Mouse (Mus musculus): ENCODE measurements at regions not wholly inside any gene's neighbourhood (a gene's known extent, or its start where the extent isn't known, plus 50 kb on each side); places are given as distances from the start of the nearest gene placed in this dataset.
"Not testable (repeated sequence)": the region's sequence is repeated elsewhere in the genome, so short reads cannot be mapped to it uniquely, and the experiment has no call there.

GRCm38 (mm10) chr7:39729723-39730122 lies 212.2 kb downstream of the Zfp619 start:
- Histone ChIP-seq H3K27ac (ENCODE audit: insufficient read depth, low read length) (no peak overlapping the region), H3K4me3 (replicated peaks; ENCODE audit: insufficient read depth, low read depth, low read length) (no peak overlapping the region), H3K27me3 (ENCODE audit: control insufficient read depth, insufficient read depth, low read length) (no peaks in the 10 kb centered on the region), H3K4me1 (ENCODE audit: control insufficient read depth, insufficient read depth, low read length) (no peaks in the 10 kb centered on the region)
- TF ChIP-seq POLR2A (IDR thresholded peaks at IDR 0.05; ENCODE audit: borderline replicate concordance, insufficient read depth, low read length) (no peak), CTCF (IDR thresholded peaks at IDR 0.05; ENCODE audit: borderline replicate concordance, insufficient read depth, low read depth, low read length) (no peak)
- WGBS = 15% methylated on average over 3 of the region's 3 CpGs
- DNase-seq = no peak

- no peak overlapping the region for H3K4me3 ChIP-seq (replicated peaks; ENCODE audit: insufficient read depth, low read depth, low read length)
- no peak overlapping the region for H3K27ac ChIP-seq (ENCODE audit: insufficient read depth, low read length)
- 55% methylated on average over 1 of the region's 1 CpGs for WGBS
- H3K27me3 ChIP-seq (ENCODE audit: control insufficient read depth, insufficient read depth, low read length) = no peaks in the 10 kb centered on the region
- no peak for DNase-seq
- TF ChIP-seq CTCF (IDR thresholded peaks at IDR 0.05; ENCODE audit: borderline replicate concordance, insufficient read depth, low read depth, low read length) (no peak), POLR2A (IDR thresholded peaks at IDR 0.05; ENCODE audit: borderline replicate concordance, insufficient read depth, low read length) (no peak)
- no peaks in the 10 kb centered on the region for H3K4me1 ChIP-seq (ENCODE audit: control insufficient read depth, insufficient read depth, low read length)
Observed at GRCm38 (mm10) chr7:39732790-39733189, 215.2 kb downstream of the Zfp619 start.

GRCm38 (mm10) chr7:39748395-39748794 lies 230.8 kb downstream of the Zfp619 start:
- H3K4me3 ChIP-seq (replicated peaks; ENCODE audit: insufficient read depth, low read depth, low read length); H3K4me1 ChIP-seq (ENCODE audit: control insufficient read depth, insufficient read depth, low read length); DNase-seq; H3K27ac ChIP-seq (ENCODE audit: insufficient read depth, low read length); H3K27me3 ChIP-seq (ENCODE audit: control insufficient read depth, insufficient read depth, low read length): not testable (repeated sequence)

GRCm38 (mm10) chr7:39750448-39750847 lies 232.9 kb downstream of the Zfp619 start:
- Histone ChIP-seq H3K4me3 (replicated peaks; ENCODE audit: insufficient read depth, low read depth, low read length) (no peak overlapping the region), H3K27ac (ENCODE audit: insufficient read depth, low read length) (no peak overlapping the region), H3K27me3 (ENCODE audit: control insufficient read depth, insufficient read depth, low read length) (no peaks in the 10 kb centered on the region; the same call in 1 of the 2 replicates), H3K4me1 (ENCODE audit: control insufficient read depth, insufficient read depth, low read length) (no peaks in the 10 kb centered on the region)
- DNase-seq = no peak
- 87% methylated on average over 7 of the region's 7 CpGs for WGBS
- no peak for TF ChIP-seq CTCF (IDR thresholded peaks at IDR 0.05; ENCODE audit: borderline replicate concordance, insufficient read depth, low read depth, low read length)
- TF ChIP-seq POLR2A (IDR thresholded peaks at IDR 0.05; ENCODE audit: borderline replicate concordance, insufficient read depth, low read length) = no peak

GRCm38 (mm10) chr7:39764366-39764765 lies 246.8 kb downstream of the Zfp619 start:
- H3K27me3 ChIP-seq (ENCODE audit: control insufficient read depth, insufficient read depth, low read length) = no peaks in the 10 kb centered on the region
- WGBS = 86% methylated on average over 2 of the region's 2 CpGs
- H3K27ac ChIP-seq (ENCODE audit: insufficient read depth, low read length) = no peak overlapping the region
- DNase-seq = no peak
- H3K4me1 ChIP-seq (ENCODE audit: control insufficient read depth, insufficient read depth, low read length) = no peaks in the 10 kb centered on the region
- TF ChIP-seq POLR2A (IDR thresholded peaks at IDR 0.05; ENCODE audit: borderline replicate concordance, insufficient read depth, low read length) (no peak), CTCF (IDR thresholded peaks at IDR 0.05; ENCODE audit: borderline replicate concordance, insufficient read depth, low read depth, low read length) (no peak)
- no peak overlapping the region for H3K4me3 ChIP-seq (replicated peaks; ENCODE audit: insufficient read depth, low read depth, low read length)

- WGBS = 77% methylated on average over 5 of the region's 5 CpGs
- Histone ChIP-seq H3K4me3 (replicated peaks; ENCODE audit: insufficient read depth, low read depth, low read length) (no peak overlapping the region), H3K27ac (ENCODE audit: insufficient read depth, low read length) (no peak overlapping the region), H3K27me3 (ENCODE audit: control insufficient read depth, insufficient read depth, low read length) (no peaks in the 10 kb centered on the region), H3K4me1 (ENCODE audit: control insufficient read depth, insufficient read depth, low read length) (no peaks in the 10 kb centered on the region)
- TF ChIP-seq POLR2A (IDR thresholded peaks at IDR 0.05; ENCODE audit: borderline replicate concordance, insufficient read depth, low read length) (no peak), CTCF (IDR thresholded peaks at IDR 0.05; ENCODE audit: borderline replicate concordance, insufficient read depth, low read depth, low read length) (no peak)
- no peak for DNase-seq
Observed at GRCm38 (mm10) chr7:39765094-39765493, 247.5 kb downstream of the Zfp619 start.

GRCm38 (mm10) chr7:39773291-39773690 lies 255.7 kb downstream of the Zfp619 start:
- TF ChIP-seq POLR2A (IDR thresholded peaks at IDR 0.05; ENCODE audit: borderline replicate concordance, insufficient read depth, low read length) (no peak), CTCF (IDR thresholded peaks at IDR 0.05; ENCODE audit: borderline replicate concordance, insufficient read depth, low read depth, low read length) (no peak)
- H3K4me3 ChIP-seq (replicated peaks; ENCODE audit: insufficient read depth, low read depth, low read length) = no peak overlapping the region
- no peak overlapping the region for H3K27ac ChIP-seq (ENCODE audit: insufficient read depth, low read length)
- no peak for DNase-seq
- no peaks in the 10 kb centered on the region for H3K27me3 ChIP-seq (ENCODE audit: control insufficient read depth, insufficient read depth, low read length)
- no peaks in the 10 kb centered on the region for H3K4me1 ChIP-seq (ENCODE audit: control insufficient read depth, insufficient read depth, low read length)
- 73% methylated on average over 6 of the region's 6 CpGs for WGBS

- Histone ChIP-seq H3K27ac (ENCODE audit: insufficient read depth, low read length) (no peak overlapping the region), H3K27me3 (ENCODE audit: control insufficient read depth, insufficient read depth, low read length) (no peaks in the 10 kb centered on the region), H3K4me3 (replicated peaks; ENCODE audit: insufficient read depth, low read depth, low read length) (no peak overlapping the region), H3K4me1 (ENCODE audit: control insufficient read depth, insufficient read depth, low read length) (no peaks in the 10 kb centered on the region)
- WGBS = 31% methylated on average over 4 of the region's 4 CpGs
- TF ChIP-seq POLR2A (IDR thresholded peaks at IDR 0.05; ENCODE audit: borderline replicate concordance, insufficient read depth, low read length) (no peak), CTCF (IDR thresholded peaks at IDR 0.05; ENCODE audit: borderline replicate concordance, insufficient read depth, low read depth, low read length) (no peak)
- no peak for DNase-seq
Observed at GRCm38 (mm10) chr7:39789321-39789720, 271.8 kb downstream of the Zfp619 start.

- TF ChIP-seq POLR2A (IDR thresholded peaks at IDR 0.05; ENCODE audit: borderline replicate concordance, insufficient read depth, low read length) = no peak
- TF ChIP-seq CTCF (IDR thresholded peaks at IDR 0.05; ENCODE audit: borderline replicate concordance, insufficient read depth, low read depth, low read length) = no peak
- Histone ChIP-seq H3K27ac (ENCODE audit: insufficient read depth, low read length) (no peak overlapping the region), H3K27me3 (ENCODE audit: control insufficient read depth, insufficient read depth, low read length) (no peaks in the 10 kb centered on the region), H3K4me3 (replicated peaks; ENCODE audit: insufficient read depth, low read depth, low read length) (no peak overlapping the region), H3K4me1 (ENCODE audit: control insufficient read depth, insufficient read depth, low read length) (no peaks in the 10 kb centered on the region)
- no peak for DNase-seq
- WGBS = 56% methylated on average over 4 of the region's 4 CpGs
Observed at GRCm38 (mm10) chr7:39789880-39790279, 272.3 kb downstream of the Zfp619 start.

Data from cerebellum, adult 2 months (tissue).